Mouse (Mus musculus): Measurements from ENCODE around the gene Rab44. TPM values are rescaled to one million over a fixed set of nuclear protein-coding genes. Genes with fewer than 3 reads are reported as not detected.
"Not testable (repeated sequence)": the region's sequence is repeated elsewhere in the genome, so short reads cannot be mapped to it uniquely, and the experiment has no call there.

Gene Rab44
- polyA plus RNA-seq (2011; ENCODE audit: insufficient read depth, insufficient read length, low replicate concordance, missing spikeins): 217 and 514 TPM in 2 replicates

DNA sequence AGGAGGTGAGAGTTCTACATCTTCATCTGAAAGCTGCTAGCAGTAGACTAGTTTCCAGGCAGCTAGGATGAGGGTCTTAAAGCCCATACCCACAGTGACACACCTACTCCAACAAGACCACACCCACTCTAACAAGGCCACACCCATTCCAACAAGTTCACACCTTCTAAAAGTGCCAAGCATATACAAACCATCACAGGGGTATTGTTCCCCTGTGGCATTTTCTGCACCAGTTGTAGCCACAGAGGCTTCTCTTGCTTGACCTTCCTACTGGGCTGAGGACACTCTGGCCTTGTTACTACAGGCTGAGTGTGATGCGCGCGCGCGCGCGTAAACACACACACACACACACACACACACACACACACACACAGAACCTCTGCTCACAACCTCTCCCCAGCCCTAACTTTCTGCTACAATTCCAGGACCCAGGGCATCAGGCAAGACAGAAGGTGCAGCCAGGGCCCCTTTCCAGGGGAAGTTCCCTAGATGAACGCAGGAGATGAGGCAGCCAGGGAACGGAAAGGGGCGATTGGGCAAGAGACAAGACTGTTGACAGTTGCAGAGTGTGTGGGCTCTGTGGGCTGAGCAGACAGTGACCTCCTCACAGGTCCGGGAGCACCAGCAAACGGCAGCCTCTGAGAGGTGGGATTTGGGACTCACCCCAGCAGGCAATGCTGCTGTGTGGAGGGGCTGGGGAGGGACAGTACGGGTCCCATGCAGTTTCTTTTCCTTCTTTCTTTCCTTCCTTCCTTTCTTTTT is at the start of gene Rab44:
Gene Rab44, plus strand, starts transcription at position 555 of the 762 bp plus-strand sequence.
- Histone ChIP-seq H3K27ac (ENCODE audit: control insufficient read depth, insufficient read depth, low read depth, low read length, poor library complexity) (peak within 1 kb of the TSS; percentile 75), H3K4me3 (replicated peaks; ENCODE audit: control insufficient read depth, low read depth, low read length) (peak within 1 kb of the TSS; percentile 64)
- 34% methylated on average over 13 of the region's 13 CpGs for WGBS

DNA sequence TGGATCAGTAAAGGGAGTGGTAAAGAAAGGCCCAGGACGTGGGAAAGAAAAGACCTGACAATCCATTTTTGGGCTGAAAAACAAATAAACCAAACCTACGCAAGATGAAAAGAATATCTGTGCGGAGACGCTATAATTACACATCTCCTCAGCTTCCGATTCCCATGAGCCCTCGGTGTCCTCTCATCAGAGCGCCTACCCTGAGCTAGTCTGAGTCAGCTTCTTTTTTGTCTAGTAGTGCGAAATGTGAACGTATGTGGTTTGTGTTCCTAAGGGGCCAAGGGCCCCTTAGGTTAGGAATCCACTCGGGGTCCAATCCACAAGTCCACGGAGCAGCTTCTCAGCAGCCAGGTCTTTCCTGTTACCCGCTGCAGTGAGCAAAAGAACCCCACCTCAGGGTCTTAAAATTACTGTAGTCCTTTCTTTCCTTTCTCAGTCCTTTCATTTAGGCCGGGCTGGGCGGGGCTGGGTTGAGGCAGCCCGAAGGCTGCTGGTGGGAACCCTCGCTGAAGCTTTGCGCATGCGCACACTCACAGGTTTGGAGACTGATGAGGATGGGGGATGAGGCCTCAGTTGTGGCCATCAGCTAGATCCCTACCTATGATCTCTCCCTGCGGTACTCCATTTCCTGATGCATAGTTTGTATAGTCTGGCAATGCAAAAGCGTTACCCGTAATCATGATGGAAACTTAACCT is 48.6 kb upstream of the Rab44 start:
- TF ChIP-seq POLR2A (IDR thresholded peaks at IDR 0.05; ENCODE audit: borderline replicate concordance, control insufficient read depth, low read depth, low read length): no peak
- TF ChIP-seq CTCF (IDR thresholded peaks at IDR 0.05; ENCODE audit: control insufficient read depth, insufficient read depth, low read length): no peak
- H3K4me1 ChIP-seq (ENCODE audit: control insufficient read depth, insufficient read depth, low read length): 0 out of 2 replicates have a peak, but pooled peaks cover 1% of the 10 kb centered on the region
- no peak overlapping the region for H3K4me3 ChIP-seq (replicated peaks; ENCODE audit: control insufficient read depth, low read depth, low read length)
- WGBS: 87% methylated on average over 21 of the region's 21 CpGs
- H3K27ac ChIP-seq (ENCODE audit: control insufficient read depth, insufficient read depth, low read depth, low read length, poor library complexity): no peak overlapping the region

More for the DNA sequence above, at the start of gene Rab44:
- TF ChIP-seq POLR2A (IDR thresholded peaks at IDR 0.05; ENCODE audit: borderline replicate concordance, control insufficient read depth, low read depth, low read length) (peak; percentile 58; the same call in 1 of the 2 replicates), CTCF (IDR thresholded peaks at IDR 0.05; ENCODE audit: control insufficient read depth, insufficient read depth, low read length) (no peak)
- H3K4me1 ChIP-seq (ENCODE audit: control insufficient read depth, insufficient read depth, low read length): peaks cover 6% of the 10 kb centered on the region; the same call in 1 of the 2 replicates

DNA sequence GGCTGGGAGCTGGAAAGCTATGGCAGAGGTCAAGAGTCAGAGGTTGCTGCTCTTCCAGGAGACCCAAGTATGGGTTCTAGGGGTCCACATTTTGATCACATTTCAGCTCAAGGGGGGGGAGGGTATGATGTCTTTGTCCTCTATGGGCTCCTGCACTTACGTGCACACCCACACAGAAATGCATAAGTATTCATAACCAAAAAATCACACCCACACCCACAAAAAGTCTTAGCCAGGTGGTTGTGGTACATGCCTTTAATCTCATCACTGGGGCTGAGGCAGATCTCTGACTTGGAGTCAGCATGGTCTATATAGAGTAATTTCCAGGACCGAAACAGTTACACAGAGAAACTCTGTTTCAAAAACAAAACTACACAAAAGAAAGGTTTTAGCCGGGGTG is 48.0 kb upstream of the Rab44 start:
- WGBS: 82% methylated on average over 3 of the region's 3 CpGs
- TF ChIP-seq POLR2A (IDR thresholded peaks at IDR 0.05; ENCODE audit: borderline replicate concordance, control insufficient read depth, low read depth, low read length) (no peak), CTCF (IDR thresholded peaks at IDR 0.05; ENCODE audit: control insufficient read depth, insufficient read depth, low read length) (no peak)
- Histone ChIP-seq H3K4me1 (ENCODE audit: control insufficient read depth, insufficient read depth, low read length) (0 out of 2 replicates have a peak, but pooled peaks cover 1% of the 10 kb centered on the region), H3K4me3 (replicated peaks; ENCODE audit: control insufficient read depth, low read depth, low read length) (no peak overlapping the region), H3K27ac (ENCODE audit: control insufficient read depth, insufficient read depth, low read depth, low read length, poor library complexity) (no peak overlapping the region)

DNA sequence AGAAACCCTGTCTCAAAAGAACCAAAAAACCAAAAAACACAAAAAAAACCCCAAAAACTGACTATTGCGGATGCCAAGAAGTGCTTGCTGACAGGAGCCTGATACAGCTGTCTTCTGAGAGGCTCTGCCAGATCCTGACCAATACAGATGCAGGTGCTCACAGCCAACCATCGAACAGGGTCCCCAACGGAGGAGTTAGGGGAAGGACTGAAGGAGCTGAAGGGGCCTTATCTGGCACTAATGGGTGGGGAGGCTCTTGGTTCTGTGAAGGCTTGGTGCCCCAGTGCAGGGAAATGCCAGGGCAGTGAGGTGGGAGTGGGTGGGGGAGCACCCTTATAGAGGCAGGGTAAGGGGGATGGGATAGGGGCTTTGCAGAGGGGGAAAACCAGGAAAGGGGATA is 46.5 kb upstream of the Rab44 start:
- not testable (repeated sequence) for H3K4me3 ChIP-seq (replicated peaks; ENCODE audit: control insufficient read depth, low read depth, low read length); H3K27ac ChIP-seq (ENCODE audit: control insufficient read depth, insufficient read depth, low read depth, low read length, poor library complexity); H3K4me1 ChIP-seq (ENCODE audit: control insufficient read depth, insufficient read depth, low read length)
- WGBS: 65% methylated on average over 3 of the region's 3 CpGs

DNA sequence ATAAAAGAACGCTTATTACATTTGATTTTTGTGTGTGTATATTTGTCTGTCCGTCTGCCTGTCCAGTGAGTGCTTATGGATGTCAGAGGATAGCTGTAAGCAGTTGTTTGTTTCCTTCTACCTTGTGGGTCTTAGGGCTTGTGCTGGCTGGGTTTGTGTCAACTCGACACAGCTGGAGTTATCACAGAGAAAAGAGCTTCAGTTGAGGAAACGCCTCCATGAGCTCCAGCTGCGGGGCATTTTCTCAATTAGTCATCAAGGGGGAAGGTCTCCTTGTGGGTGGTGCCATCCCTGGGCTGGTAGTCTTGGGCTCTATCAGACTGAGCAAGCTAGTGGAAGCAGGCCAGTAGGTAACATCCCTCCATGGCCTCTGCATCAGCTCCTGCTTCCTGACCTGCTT is 46.1 kb upstream of the Rab44 start:
- no peak for TF ChIP-seq CTCF (IDR thresholded peaks at IDR 0.05; ENCODE audit: control insufficient read depth, insufficient read depth, low read length)
- TF ChIP-seq POLR2A (IDR thresholded peaks at IDR 0.05; ENCODE audit: borderline replicate concordance, control insufficient read depth, low read depth, low read length): no peak
- 58% methylated on average over 5 of the region's 5 CpGs for WGBS
- H3K4me3 ChIP-seq (replicated peaks; ENCODE audit: control insufficient read depth, low read depth, low read length): no peak overlapping the region
- H3K27ac ChIP-seq (ENCODE audit: control insufficient read depth, insufficient read depth, low read depth, low read length, poor library complexity): no peak overlapping the region
- peaks cover 3% of the 10 kb centered on the region; the same call in 1 of the 2 replicates for H3K4me1 ChIP-seq (ENCODE audit: control insufficient read depth, insufficient read depth, low read length)

DNA sequence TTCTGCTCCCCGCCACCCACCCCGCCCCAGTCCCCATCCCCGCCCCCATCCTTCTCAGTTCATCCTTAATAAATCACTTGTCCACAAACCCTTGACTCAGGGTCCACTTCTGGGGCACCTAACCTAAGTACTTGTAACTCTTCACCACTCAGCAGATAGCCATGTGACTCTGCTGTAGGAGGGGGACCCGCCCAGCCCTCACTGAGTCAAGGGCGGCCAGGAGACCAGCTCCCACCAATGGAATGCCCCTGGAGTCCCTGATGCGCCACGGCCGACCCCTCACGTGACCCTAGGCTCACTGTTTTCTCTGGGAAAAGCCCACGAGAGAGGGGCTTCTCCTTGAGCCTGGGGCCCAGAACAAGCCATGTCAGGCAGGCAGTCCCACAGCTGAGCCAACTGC is 44.9 kb upstream of the Rab44 start:
- H3K27ac ChIP-seq (ENCODE audit: control insufficient read depth, insufficient read depth, low read depth, low read length, poor library complexity): no peak overlapping the region
- peaks cover 3% of the 10 kb centered on the region; the same call in 1 of the 2 replicates for H3K4me1 ChIP-seq (ENCODE audit: control insufficient read depth, insufficient read depth, low read length)
- H3K4me3 ChIP-seq (replicated peaks; ENCODE audit: control insufficient read depth, low read depth, low read length): no peak overlapping the region
- TF ChIP-seq POLR2A (IDR thresholded peaks at IDR 0.05; ENCODE audit: borderline replicate concordance, control insufficient read depth, low read depth, low read length) (no peak), CTCF (IDR thresholded peaks at IDR 0.05; ENCODE audit: control insufficient read depth, insufficient read depth, low read length) (no peak)
- WGBS: 83% methylated on average over 10 of the region's 10 CpGs

DNA sequence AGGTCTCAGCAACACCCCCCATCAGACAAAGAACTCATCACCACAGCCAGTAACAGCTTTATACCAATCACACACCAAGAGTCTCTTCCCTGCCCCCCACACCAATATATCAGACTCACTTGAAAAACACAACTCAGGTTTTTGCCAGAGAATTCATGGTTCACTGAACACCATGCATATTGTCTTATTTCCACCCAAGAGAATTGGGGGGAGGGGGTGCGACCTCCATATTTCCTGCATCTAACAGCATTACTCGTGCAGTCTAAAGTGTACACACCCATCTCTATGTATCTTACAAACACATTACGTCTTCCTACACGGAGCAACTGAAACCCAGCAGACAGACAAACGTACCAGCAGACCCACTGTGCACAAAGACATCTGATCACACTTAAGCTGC is 42.1 kb upstream of the Rab44 start:
- H3K27ac ChIP-seq (ENCODE audit: control insufficient read depth, insufficient read depth, low read depth, low read length, poor library complexity): no peak overlapping the region
- TF ChIP-seq POLR2A (IDR thresholded peaks at IDR 0.05; ENCODE audit: borderline replicate concordance, control insufficient read depth, low read depth, low read length) (no peak), CTCF (IDR thresholded peaks at IDR 0.05; ENCODE audit: control insufficient read depth, insufficient read depth, low read length) (no peak)
- peaks cover 3% of the 10 kb centered on the region for H3K4me1 ChIP-seq (ENCODE audit: control insufficient read depth, insufficient read depth, low read length)
- WGBS: 66% methylated on average over 5 of the region's 5 CpGs
- no peak overlapping the region for H3K4me3 ChIP-seq (replicated peaks; ENCODE audit: control insufficient read depth, low read depth, low read length)

DNA sequence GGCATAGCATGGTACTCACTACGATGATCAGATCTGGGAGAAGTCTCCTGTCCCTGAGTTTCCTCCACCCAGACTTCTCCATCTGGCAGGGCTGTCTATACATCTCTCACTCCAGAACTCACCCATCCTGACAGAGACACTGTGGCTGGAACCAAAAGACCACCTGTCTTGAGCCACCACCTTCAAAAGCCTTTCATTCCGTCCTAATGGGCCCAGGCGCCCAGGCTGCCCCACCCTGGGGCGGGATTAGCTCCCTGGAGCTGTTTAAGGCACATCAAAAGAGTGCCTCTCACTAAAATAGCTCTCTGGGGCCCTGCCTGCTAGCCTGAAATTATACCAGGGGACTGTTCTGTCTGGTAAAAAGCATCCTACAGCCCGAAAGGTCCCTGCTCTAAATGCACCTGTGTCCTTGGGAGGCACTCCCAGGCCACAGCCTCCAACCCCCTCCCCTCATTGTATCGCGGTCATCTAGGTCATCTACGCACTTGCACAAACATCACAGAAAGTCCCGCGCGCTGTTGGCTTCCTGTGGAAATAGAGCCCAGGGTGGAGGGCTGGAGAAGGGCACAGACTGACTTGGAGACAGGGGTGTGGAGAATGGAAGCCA is 41.1 kb upstream of the Rab44 start:
- WGBS: 55% methylated on average over 11 of the region's 11 CpGs
- no peak for TF ChIP-seq POLR2A (IDR thresholded peaks at IDR 0.05; ENCODE audit: borderline replicate concordance, control insufficient read depth, low read depth, low read length)
- TF ChIP-seq CTCF (IDR thresholded peaks at IDR 0.05; ENCODE audit: control insufficient read depth, insufficient read depth, low read length): no peak
- Histone ChIP-seq H3K27ac (ENCODE audit: control insufficient read depth, insufficient read depth, low read depth, low read length, poor library complexity) (no peak overlapping the region), H3K4me1 (ENCODE audit: control insufficient read depth, insufficient read depth, low read length) (peaks cover 3% of the 10 kb centered on the region), H3K4me3 (replicated peaks; ENCODE audit: control insufficient read depth, low read depth, low read length) (no peak overlapping the region)
